Mouse (Mus musculus): ENCODE measurements around the gene Mroh2a. TPM values are rescaled to one million over a fixed set of nuclear protein-coding genes. Genes with fewer than 3 reads are reported as not detected.

Mroh2a gene
- total RNA-seq, 2 experiments from 2014 or later, result 0.33 to 0.51 TPM

- no peak for DNase-seq (ENCODE audit: low spot score in 2 of 2)
These were observed 80.4 kb downstream of the Mroh2a start for GRCm38 (mm10) chr1:88307180-88307579.

GRCm38 (mm10) chr1:88309020-88309419 is 82.2 kb downstream of the Mroh2a start:
- no peak for DNase-seq (ENCODE audit: low spot score in 2 of 2)

GRCm38 (mm10) chr1:88309905-88310304 is 83.1 kb downstream of the Mroh2a start:
- no peak for DNase-seq (ENCODE audit: low spot score in 2 of 2)

GRCm38 (mm10) chr1:88310349-88310748 is 83.6 kb downstream of the Mroh2a start:
- DNase-seq (ENCODE audit: low spot score in 2 of 2), result no peak

Other genes with a start within 250 kb of the Mroh2a start
- gene Usp40, start 218.4 kb upstream of the Mroh2a start, total RNA-seq (2021), result 10 to 100 TPM; 19.8 to 21.4 TPM
- under 1 TPM in 1 of 2 experiments, not detected in 1; 0.20 TPM for gene Ugt1a10, start 171.6 kb upstream of the Mroh2a start, total RNA-seq (2021)
- not detected for gene Ugt1a9, start 156.2 kb upstream of the Mroh2a start, total RNA-seq (2021)
- gene Ugt1a8, start 139.2 kb upstream of the Mroh2a start, total RNA-seq (2021), result not detected
- gene Ugt1a7c, start 131.9 kb upstream of the Mroh2a start, total RNA-seq (2021), result 1 to 10 TPM; 1.8 to 3.6 TPM
- 10 to 100 TPM in 1 of 2 experiments, 1 to 10 TPM in 1; 3.5 to 12.0 TPM for gene Ugt1a6b, start 123.7 kb upstream of the Mroh2a start, total RNA-seq (2021)
- gene Ugt1a6a, start 92.2 kb upstream of the Mroh2a start, total RNA-seq (2021), result 10 to 100 TPM in 1 of 2 experiments, 1 to 10 TPM in 1; 9.8 to 20.9 TPM
- gene Ugt1a5, start 61.0 kb upstream of the Mroh2a start, total RNA-seq (2021), result under 1 TPM in 1 of 2 experiments, not detected in 1; 0.26 TPM
- gene Ugt1a2, start 26.4 kb upstream of the Mroh2a start, total RNA-seq (2021), result 1 to 10 TPM in 1 of 2 experiments, not detected in 1; 1.3 TPM
- 1 to 10 TPM; 2.2 to 3.1 TPM for gene Dnajb3, start 21.2 kb upstream of the Mroh2a start, total RNA-seq (2021)
- gene Ugt1a1, start 15.0 kb upstream of the Mroh2a start, total RNA-seq (2021), result 10 to 100 TPM in 1 of 2 experiments, under 1 TPM in 1; 0.22 to 77.3 TPM
- 10 to 100 TPM; 21.7 to 27.4 TPM for gene Hjurp, start 50.6 kb downstream of the Mroh2a start, total RNA-seq (2021)
- gene Trpm8, start 50.7 kb downstream of the Mroh2a start, total RNA-seq (2021), result not detected
- gene Spp2, start 180.0 kb downstream of the Mroh2a start, total RNA-seq (2021), result under 1 TPM in 1 of 2 experiments, not detected in 1; 0.63 TPM